Mouse (Mus musculus) MEL-GATA-1-ER (cell line): ENCODE results near the gene Tnnt1.
"Not testable (repeated sequence)": the region's sequence is repeated elsewhere in the genome, so short reads cannot be mapped to it uniquely, and the experiment has no call there.

Experiments used
- DNase-seq: peaks from one replicate; pipeline ENCODE4 v3.0.0-alpha.2; 2012; ENCODE audit warnings: low read depth; ENCODE audit errors: extremely low read depth

Tnnt1 gene

GRCm38 (mm10) chr7:4516332-4517050, at the start of gene Tnnt1:
Gene Tnnt1 (minus strand): TSS chr7:4516382.
- DNase-seq = no peak

- no peak for DNase-seq
Observed at GRCm38 (mm10) chr7:4562660-4563059, 46.5 kb upstream of the Tnnt1 start.

GRCm38 (mm10) chr7:4557167-4557560, 41.0 kb upstream of the Tnnt1 start:
- DNase-seq = no peak

GRCm38 (mm10) chr7:4556256-4557166, 40.3 kb upstream of the Tnnt1 start:
- DNase-seq = peak; percentile 80

- no peak for DNase-seq
Observed at GRCm38 (mm10) chr7:4547221-4547641, 31.0 kb upstream of the Tnnt1 start, which contains the start of gene Syt5. Gene Syt5 (minus strand): TSS chr7:4547541.

GRCm38 (mm10) chr7:4546591-4547131, 30.5 kb upstream of the Tnnt1 start:
- no peak for DNase-seq

- DNase-seq = no peak
Observed at GRCm38 (mm10) chr7:4546050-4546449, 29.9 kb upstream of the Tnnt1 start.

- no peak for DNase-seq
Observed at GRCm38 (mm10) chr7:4542013-4542412, 25.8 kb upstream of the Tnnt1 start.

- no peak for DNase-seq
Observed at GRCm38 (mm10) chr7:4541344-4541743, 25.2 kb upstream of the Tnnt1 start.

GRCm38 (mm10) chr7:4539019-4539418, 22.8 kb upstream of the Tnnt1 start:
- no peak for DNase-seq

- no peak for DNase-seq
Observed at GRCm38 (mm10) chr7:4537181-4537580, 21.0 kb upstream of the Tnnt1 start.

- no peak for DNase-seq
Observed at GRCm38 (mm10) chr7:4536369-4536768, 20.2 kb upstream of the Tnnt1 start.

- DNase-seq = no peak
Observed at GRCm38 (mm10) chr7:4532005-4532729, 16.0 kb upstream of the Tnnt1 start, which contains the start of gene Dnaaf3. Gene Dnaaf3 (minus strand): TSS chr7:4532453.

- DNase-seq = not testable (repeated sequence)
Observed at GRCm38 (mm10) chr7:4530166-4530565, 14.0 kb upstream of the Tnnt1 start.

- no peak for DNase-seq
Observed at GRCm38 (mm10) chr7:4527302-4527689, 11.1 kb upstream of the Tnnt1 start.

GRCm38 (mm10) chr7:4526341-4527301, 10.4 kb upstream of the Tnnt1 start:
- peak; percentile 91 for DNase-seq

- DNase-seq = not testable (repeated sequence)
Observed at GRCm38 (mm10) chr7:4524212-4524922, 8.2 kb upstream of the Tnnt1 start, which contains the start of gene Tnni3. Gene Tnni3 (minus strand): TSS chr7:4524229.

- DNase-seq = no peak
Observed at GRCm38 (mm10) chr7:4523205-4524130, 7.3 kb upstream of the Tnnt1 start.
